Mouse (Mus musculus) heart, adult 2 months (tissue): ENCODE measurements at regions not wholly inside any gene's neighbourhood (a gene's known extent, or its start where the extent isn't known, plus 50 kb on each side); places are given as distances from the start of the nearest gene placed in this dataset.

Experiments used
- CTCF ChIP-seq: fragments of 200-600 bp; IDR thresholded peaks from 2 replicates; pipeline ENCODE4 v1.8.1; 2022; ENCODE audit warnings: antibody characterized with exemption, mild to moderate bottlenecking, moderate library complexity
- EP300 ChIP-seq: fragments of 200-500 bp; IDR thresholded peaks from 2 replicates; pipeline ENCODE4 v1.6.1; 2011; ENCODE audit warnings: low read depth, low read length, control low read depth; ENCODE audit not compliant: insufficient read depth
- POLR2A ChIP-seq: fragments of 200-500 bp; IDR thresholded peaks from 2 replicates; pipeline ENCODE4 v1.6.1; 2011; ENCODE audit warnings: mild to moderate bottlenecking, low read depth, low read length, control low read depth; ENCODE audit not compliant: insufficient read depth

DNA sequence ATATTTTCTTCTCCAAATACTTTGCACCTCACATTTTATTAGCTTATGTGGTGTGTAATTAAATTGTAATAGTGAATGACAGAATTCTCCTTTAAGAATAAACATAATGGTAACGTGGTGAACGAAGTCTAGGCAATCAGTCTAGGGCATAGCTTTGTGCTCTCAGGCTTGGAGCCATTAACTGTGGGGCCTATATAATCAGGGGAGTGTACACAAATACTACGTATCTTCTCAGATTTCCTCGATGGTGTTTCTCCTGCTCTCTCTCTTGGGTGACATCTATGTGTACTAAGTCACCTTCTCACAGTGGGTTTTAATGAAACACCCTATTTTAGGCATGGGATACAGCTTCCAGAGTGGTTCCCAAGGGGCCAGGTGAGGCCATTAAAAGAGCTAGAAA is 269.7 kb upstream of the Tmem161b start:
- TF ChIP-seq POLR2A (no peak), EP300 (no peak), CTCF (no peak)
